Mouse (Mus musculus) monocyte, adult 2 months (primary cell): ENCODE data around the gene Ccl12.

Experiments
- DNase-seq, 2 experiments: peaks; one replicate each; pipeline ENCODE4 v3.0.0; 2022; ENCODE audit warnings: low spot score in 2 of 2, low read depth in 1 of 2

Ccl12 gene

GRCm38 (mm10) chr11:82101529-82101928, at the start of gene Ccl12:
Gene Ccl12, plus strand, starts transcription at chr11:82101845.
- no peak for DNase-seq

GRCm38 (mm10) chr11:82053849-82054248, 47.8 kb upstream of the Ccl12 start:
- no peak for DNase-seq

- no peak for DNase-seq
Measured at GRCm38 (mm10) chr11:82057646-82058045, 44.0 kb upstream of the Ccl12 start, which contains the start of gene Ccl11. Gene Ccl11, plus strand, starts transcription at chr11:82057823.

- DNase-seq: no peak
Measured at GRCm38 (mm10) chr11:82062226-82062625, 39.4 kb upstream of the Ccl12 start.

- no peak for DNase-seq
Measured at GRCm38 (mm10) chr11:82063454-82063853, 38.2 kb upstream of the Ccl12 start.

GRCm38 (mm10) chr11:82066953-82067571, 34.6 kb upstream of the Ccl12 start:
- no peak for DNase-seq

GRCm38 (mm10) chr11:82071076-82071475, 30.6 kb upstream of the Ccl12 start:
- DNase-seq: no peak

GRCm38 (mm10) chr11:82072374-82072773, 29.3 kb upstream of the Ccl12 start:
- DNase-seq: no peak

GRCm38 (mm10) chr11:82072984-82073383, 28.7 kb upstream of the Ccl12 start:
- no peak for DNase-seq

GRCm38 (mm10) chr11:82073686-82074085, 28.0 kb upstream of the Ccl12 start:
- no peak for DNase-seq

GRCm38 (mm10) chr11:82077031-82077430, 24.6 kb upstream of the Ccl12 start:
- DNase-seq: no peak

- no peak for DNase-seq
Measured at GRCm38 (mm10) chr11:82078136-82078730, 23.4 kb upstream of the Ccl12 start.

GRCm38 (mm10) chr11:82080865-82081264, 20.8 kb upstream of the Ccl12 start:
- no peak for DNase-seq

GRCm38 (mm10) chr11:82084360-82084759, 17.3 kb upstream of the Ccl12 start:
- no peak for DNase-seq

- DNase-seq: no peak
Measured at GRCm38 (mm10) chr11:82099511-82100323, 1.9 kb upstream of the Ccl12 start.

- DNase-seq: no peak
Measured at GRCm38 (mm10) chr11:82101087-82101486, 558 bp upstream of the Ccl12 start.

GRCm38 (mm10) chr11:82109611-82110010, 8.0 kb downstream of the Ccl12 start:
- DNase-seq: no peak

GRCm38 (mm10) chr11:82110372-82111248, 9.0 kb downstream of the Ccl12 start:
- DNase-seq: no peak

- no peak for DNase-seq
Measured at GRCm38 (mm10) chr11:82114885-82115284, 13.2 kb downstream of the Ccl12 start, which contains the start of gene Ccl8. Gene Ccl8, plus strand, starts transcription at chr11:82115185.

- DNase-seq: no peak
Measured at GRCm38 (mm10) chr11:82116041-82116440, 14.4 kb downstream of the Ccl12 start.

GRCm38 (mm10) chr11:82132977-82133376, 31.3 kb downstream of the Ccl12 start:
- DNase-seq: no peak
